Mouse (Mus musculus) layer of hippocampus, adult 8-10 months (tissue): ENCODE results near the gene Dpy30. TPM values are rescaled to one million over a fixed set of nuclear protein-coding genes. Genes with fewer than 3 reads are reported as not detected.

Source experiments
- DNase-seq, 2 experiments: peaks; one replicate each; pipeline ENCODE4 v3.0.0; 2022; ENCODE audit warnings: low spot score in 2 of 2
- total RNA-seq, 4 experiments: library from RNA; stranded (reverse); gene quantifications; 2 replicates each; pipeline ENCODE4 v1.2.4; 2022

Dpy30 gene
- total RNA-seq, 4 experiments from 2014 or later: 39.2 to 49.9 (median 46.5) TPM

DNA sequence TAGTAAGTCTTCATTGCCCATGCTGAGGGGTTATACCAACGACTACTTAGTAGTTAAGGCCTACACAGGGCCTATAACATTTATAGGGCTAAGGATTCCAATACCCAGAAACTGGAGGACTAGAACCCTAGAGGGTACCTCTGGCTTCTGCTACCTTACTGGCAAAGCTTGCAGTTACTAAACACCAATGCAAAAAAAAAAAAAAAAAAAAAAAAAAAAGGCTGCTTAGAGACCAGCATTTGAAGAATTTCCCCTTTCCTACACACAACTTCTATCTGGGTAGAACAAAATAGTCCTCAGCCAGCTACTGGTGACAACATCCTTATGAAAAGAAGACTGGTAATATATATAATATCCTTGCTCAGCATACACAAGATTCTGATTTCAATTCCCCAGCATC is 58.1 kb downstream of the Dpy30 start:
- no peak for DNase-seq

DNA sequence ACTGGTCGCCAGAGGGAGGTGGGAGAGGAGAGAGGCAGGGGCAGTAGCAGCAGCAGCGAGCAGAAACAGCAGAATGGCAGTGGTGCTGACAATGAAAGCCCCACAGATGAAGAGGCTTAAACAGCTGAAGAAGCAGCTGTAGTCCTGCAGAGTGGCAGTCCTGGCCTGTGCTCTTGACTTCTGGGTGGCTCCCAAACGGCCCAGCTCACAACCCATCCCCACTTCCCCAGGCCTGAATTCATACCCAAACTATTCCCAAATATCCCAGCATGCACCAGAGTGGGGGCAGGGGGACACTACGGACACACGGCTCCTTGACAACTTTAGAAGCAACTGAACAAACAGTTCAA is 58.6 kb downstream of the Dpy30 start:
- DNase-seq: no peak

DNA sequence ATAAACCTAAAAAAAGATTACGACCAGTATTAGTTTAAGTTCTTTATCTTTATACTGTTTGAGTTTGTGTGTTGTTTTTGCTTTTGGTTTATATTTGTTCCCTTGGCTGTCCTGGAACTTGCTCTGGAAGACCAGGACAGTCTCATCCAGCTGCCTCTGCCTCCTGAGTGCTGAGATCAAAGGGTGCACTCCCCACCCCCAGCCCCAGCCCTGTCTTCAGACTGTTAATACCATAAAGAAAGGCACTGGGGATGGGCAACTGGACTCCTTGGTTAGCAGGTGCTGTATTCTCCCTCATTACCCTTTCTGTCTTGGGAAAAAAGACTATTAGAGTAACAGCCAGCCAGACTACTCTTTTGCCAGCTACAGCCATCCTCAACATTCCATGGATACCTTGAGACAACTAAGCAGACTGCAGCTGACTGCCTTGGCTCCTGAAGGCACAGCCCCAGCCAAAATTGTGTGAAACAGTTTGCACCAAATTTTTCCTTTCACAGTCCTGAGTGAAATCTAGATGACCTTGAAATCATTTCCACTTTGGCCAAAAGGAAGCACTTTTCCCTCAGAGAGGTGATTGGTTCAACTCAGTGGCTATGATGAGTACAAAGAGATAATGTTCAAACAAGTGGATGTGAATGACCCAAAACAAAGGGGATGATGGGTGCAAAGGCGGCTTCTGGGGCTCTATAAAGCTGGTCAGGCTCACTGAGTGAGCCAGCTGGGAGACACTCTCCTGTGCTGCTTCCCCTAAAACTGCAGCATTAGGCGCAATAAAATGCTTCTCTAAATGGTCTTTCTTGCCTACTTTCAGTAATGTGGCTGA is 59.2 kb downstream of the Dpy30 start:
- DNase-seq: no peak

GRCm38 (mm10) chr17:74262415-74262814 is 61.3 kb downstream of the Dpy30 start:
- DNase-seq: no peak

Other genes with a start within 250 kb of the Dpy30 start
- 10 to 100 TPM; 45.7 to 51.9 (median 48.2) TPM for gene Memo1, start 28.4 kb downstream of the Dpy30 start, total RNA-seq
- 10 to 100 TPM; 44.2 to 53.1 (median 49.4) TPM for gene Spast, start 15.0 kb upstream of the Dpy30 start, total RNA-seq
- 10 to 100 TPM; 16.2 to 20.5 (median 19.7) TPM for gene Slc30a6, start 71.7 kb upstream of the Dpy30 start, total RNA-seq
- under 1 TPM in 3 of 4 experiments, not detected in 1; 0.16 to 0.28 (median 0.16) TPM for gene Nlrc4, start 135.2 kb upstream of the Dpy30 start, total RNA-seq
- gene Yipf4, start 165.5 kb upstream of the Dpy30 start, total RNA-seq: 10 to 100 TPM; 78.8 to 86.5 (median 82.5) TPM
- 100 to 1,000 TPM; 113 to 132 (median 117) TPM for gene Birc6, start 204.4 kb upstream of the Dpy30 start, total RNA-seq